Mouse (Mus musculus) frontal cortex, postnatal 10 days (tissue): ENCODE measurements at regions not wholly inside any gene's neighbourhood (a gene's known extent, or its start where the extent isn't known, plus 50 kb on each side); places are given as distances from the start of the nearest gene placed in this dataset.

Experiments used
- DNase-seq, 2 experiments: peaks; one replicate each; pipeline ENCODE4 v3.0.0; 2022; ENCODE audit warnings: low spot score in 2 of 2, mixed read lengths in 1 of 2

GRCm38 (mm10) chr9:47346527-47347111 lies 183.4 kb upstream of the Cadm1 start:
- DNase-seq: no peak

GRCm38 (mm10) chr9:47350301-47350700 lies 179.7 kb upstream of the Cadm1 start:
- DNase-seq: no peak

DNA sequence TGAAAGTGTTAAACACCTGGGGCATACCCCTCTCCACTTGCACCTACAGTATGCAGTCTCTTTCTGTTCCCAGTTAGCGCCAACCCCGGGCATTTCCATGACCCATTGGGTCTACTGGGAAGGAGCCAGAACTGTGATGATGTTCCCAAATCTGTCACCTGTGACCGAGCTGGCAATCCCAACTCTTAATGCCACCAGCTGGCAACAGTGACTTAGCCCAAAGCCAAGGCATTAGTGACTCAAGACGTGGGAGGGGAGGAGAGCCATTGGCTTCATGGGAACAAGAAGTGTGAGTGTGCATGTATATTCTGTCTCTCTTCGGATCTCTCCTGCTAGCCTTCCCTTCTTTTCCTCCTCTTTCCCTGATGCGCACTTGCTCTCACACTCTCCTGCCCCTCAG lies 178.9 kb upstream of the Cadm1 start:
- no peak for DNase-seq

DNA sequence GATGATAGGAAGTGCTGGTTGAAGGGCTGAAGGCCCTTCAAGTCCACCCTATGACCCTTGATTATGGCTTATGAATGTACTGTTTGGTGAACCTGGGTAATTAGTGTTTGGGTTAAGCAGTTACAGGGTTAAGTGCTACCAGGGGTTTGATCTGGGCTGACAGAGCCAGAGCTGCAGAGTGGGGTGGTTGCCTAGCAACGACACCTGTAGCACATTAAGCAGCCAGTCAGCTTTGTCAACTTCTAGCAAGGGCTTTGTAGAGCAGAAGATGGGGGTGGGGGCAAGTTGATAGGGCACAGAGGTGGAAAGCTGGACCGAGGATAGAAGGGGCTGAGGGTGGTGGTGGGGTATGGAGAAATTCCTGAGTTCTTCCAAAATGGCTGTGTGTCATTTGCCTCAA lies 177.0 kb upstream of the Cadm1 start:
- DNase-seq: no peak

DNA sequence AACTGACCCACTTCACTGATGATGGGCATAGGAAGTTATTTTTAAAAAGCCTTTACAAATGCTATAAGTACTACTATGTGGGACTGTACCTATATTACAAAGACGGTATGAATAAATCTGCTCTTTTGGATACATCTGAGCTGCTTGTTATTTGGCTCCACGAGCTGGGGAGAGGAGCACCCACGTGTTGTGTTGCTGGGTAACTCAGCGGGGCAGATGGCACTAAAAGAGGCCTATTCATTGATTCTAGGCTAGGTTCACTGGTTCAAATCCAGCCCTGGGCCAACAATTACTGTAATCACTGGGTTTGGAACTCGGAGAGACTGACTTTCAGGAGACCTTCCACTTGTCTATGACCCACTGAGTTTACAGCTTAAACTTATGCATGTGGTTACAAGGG lies 176.0 kb upstream of the Cadm1 start:
- DNase-seq: no peak

DNA sequence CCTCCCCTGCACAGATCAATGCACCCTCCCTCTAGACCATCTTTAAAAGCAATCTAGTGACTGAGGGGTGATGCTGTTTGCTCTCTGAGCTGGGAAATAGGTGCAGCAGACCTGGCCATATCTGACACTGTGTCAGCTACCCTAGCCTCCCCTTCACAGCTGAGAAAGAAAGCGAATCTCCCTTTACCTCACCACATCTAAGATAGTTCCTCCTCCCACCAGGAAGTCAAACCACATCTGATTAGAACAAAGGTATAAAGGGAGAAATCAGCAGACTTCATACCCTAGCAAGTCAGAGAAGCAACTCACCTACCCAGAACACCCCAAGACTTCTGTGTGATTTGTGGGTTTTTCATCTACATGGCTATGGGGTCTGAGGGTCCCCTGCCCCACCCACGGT lies 175.6 kb upstream of the Cadm1 start:
- DNase-seq: no peak

GRCm38 (mm10) chr9:47354866-47355265 lies 175.1 kb upstream of the Cadm1 start:
- peak in 1 of 2 experiments; percentile 21 for DNase-seq

GRCm38 (mm10) chr9:47357756-47358399 lies 172.1 kb upstream of the Cadm1 start:
- peak; percentile 47 to 58 for DNase-seq

DNA sequence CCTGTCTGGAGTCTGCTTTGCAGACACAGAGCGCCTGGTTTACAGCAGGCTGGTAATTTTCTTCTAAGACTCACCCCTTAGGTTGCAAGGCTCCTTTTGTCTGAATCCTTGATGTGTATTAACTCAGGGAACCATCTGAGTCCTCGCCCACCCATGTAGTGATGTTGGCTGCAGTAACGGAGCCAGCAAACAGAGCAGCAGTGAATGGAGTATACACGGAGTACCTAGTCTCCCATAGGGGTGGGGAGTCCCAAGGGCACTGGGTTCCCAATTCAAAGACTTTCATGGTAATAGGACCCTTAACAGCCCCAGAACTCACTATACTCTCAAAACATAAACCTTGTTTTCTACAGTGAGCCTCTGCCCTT lies 171.6 kb upstream of the Cadm1 start:
- DNase-seq: no peak

DNA sequence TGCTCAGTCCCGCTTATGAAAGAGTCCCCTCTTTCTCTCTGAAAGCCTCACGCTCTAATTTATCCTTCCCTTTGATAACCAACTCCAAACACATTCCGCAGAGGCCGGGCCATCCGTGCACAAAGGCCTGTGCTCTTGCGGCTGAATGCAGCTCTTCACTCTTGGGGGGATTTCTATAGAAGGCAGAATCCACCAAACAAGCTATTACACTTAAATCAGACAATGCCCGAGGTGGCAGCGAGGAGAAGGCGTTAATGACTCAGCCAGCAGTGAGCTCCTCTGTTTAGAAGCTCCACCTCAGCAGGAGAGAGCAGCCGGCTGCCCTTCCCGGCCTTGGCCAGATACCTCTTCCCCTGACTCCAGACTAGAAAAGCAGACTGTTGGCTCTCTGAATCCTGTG lies 166.9 kb upstream of the Cadm1 start:
- DNase-seq: no peak

DNA sequence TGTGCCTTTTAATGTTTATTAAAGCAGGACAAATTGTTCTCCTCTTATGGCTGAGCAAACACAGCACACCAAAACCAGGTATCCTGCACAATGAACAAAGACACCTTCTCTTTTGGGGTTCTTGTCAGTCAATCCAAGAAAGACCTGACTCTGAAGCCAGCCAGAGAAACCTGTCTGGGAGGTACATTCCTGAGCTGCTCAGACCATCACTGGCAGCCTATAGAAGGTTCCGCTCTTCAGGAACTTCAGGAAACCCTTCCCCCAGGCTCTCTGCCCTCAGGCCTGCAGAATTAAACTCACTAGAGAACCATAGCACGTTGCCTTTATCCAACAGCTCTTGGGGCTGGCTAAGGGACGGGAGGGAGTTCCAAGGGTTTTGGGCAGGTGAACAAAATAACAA lies 165.2 kb upstream of the Cadm1 start:
- DNase-seq: no peak

DNA sequence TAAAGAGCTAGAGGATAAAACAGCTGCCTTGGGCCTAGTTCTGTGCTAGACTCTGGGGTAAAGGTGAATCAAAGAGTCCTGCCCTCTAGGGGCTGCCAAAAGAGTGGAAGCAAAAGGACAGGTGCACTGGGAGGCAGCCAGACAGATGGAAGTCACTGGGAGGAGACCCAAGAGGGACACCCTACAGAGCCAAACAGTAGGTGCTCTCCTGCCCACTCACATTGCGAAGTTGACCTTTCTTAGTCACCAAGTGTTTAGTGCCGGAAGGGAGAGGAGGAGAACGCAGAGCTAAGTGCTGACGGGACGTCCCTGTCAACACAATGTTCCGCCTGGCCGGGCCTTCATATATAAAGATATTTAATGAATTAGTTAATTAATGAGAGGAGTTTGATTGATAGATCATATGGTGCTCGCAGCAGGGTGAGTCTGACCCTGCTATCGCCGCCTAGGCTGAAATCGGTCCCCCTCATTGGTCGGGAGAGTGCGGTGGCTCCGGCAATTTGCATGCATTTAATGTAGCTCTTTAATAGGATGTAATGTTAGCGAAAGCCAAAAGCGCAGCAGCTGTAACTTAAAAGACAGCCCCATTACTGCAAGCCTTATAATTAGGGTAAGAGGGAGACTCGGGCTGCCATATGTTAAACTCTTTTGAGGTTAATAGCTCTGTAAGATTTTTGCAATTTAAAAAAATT lies 162.6 kb upstream of the Cadm1 start:
- DNase-seq: no peak

DNA sequence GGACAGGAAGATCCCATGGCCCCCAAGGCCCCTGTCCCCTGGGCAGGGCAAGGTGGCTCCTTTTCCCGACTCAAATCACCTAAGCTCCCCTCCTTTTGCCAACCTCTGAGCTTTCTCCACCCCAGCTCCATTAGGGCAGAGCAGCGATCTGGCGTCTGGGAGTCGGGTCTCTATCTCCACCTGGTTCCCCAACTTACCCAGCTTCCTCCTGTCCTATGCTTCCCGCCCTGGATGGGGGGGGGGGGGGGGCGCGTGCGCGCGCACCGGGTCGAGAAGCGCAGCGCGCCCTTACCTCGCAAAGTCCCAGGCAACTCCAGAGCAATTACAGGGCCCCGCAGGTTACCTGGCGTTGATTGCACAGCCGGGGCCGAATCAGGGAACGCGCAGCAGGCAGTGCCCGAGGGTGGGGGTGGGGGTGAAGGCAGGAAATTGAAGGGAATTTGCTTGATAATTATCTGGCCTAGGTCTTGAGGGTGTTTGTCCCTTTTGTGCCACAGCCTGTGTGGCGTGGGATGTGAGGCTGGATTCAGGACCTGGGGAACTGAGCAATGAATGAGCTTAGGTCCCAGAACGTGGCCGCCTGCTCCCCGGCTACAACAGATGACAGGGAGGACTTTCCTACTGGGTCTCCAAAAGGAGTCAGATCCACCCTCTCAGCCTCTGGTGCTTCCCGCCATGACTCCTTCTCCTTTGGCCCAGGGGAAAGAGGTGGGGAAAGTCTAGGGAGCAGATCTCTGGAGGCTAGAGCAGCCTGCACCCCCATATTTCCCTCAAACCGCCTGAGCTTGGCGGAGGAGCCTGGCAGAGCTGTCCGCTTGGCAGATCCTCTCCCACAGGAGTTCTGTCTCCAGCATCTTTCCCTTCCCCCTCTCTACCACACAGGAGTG lies 161.7 kb upstream of the Cadm1 start:
- DNase-seq: no peak

DNA sequence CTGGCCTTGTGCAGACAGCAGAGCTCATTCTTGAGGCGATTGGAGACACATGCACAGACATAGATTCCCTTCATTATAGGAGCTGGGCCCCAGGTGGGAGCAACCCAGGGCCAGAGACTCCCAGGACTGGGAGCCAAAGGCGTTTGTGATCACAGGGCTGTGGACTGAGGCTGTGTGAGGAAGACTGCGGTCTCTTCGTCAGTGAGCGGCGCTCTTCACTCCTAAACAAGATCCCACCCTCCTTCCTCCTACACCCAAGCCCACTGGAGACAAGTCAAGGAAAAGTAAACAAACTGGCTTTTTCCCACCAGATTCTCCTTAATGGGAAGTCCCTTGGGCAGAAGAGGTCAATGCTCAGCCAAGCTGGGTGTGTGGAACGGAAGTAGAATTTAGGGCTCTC lies 157.7 kb upstream of the Cadm1 start:
- no peak for DNase-seq

DNA sequence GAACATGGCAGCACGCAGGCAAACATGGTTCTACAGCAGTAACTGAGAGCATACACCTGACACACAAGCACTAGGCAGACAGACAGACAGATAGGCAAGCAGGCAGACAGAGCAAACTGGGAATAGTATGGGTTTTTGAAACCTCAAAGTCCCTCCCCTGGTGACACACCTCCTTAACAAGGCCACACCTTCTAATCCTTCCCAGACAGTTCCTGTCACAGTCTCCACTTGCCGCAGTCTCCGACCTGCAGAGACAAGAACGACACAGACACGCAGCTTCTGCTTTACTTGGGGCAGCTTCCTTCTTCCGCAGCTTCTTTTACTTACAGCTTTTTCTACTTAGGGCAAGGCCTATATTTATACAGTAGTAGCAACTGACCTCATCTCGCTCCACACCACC lies 155.9 kb upstream of the Cadm1 start:
- DNase-seq: no peak

GRCm38 (mm10) chr9:47376645-47377044 lies 153.3 kb upstream of the Cadm1 start:
- no peak for DNase-seq

GRCm38 (mm10) chr9:47378541-47378940 lies 151.4 kb upstream of the Cadm1 start:
- no peak for DNase-seq

DNA sequence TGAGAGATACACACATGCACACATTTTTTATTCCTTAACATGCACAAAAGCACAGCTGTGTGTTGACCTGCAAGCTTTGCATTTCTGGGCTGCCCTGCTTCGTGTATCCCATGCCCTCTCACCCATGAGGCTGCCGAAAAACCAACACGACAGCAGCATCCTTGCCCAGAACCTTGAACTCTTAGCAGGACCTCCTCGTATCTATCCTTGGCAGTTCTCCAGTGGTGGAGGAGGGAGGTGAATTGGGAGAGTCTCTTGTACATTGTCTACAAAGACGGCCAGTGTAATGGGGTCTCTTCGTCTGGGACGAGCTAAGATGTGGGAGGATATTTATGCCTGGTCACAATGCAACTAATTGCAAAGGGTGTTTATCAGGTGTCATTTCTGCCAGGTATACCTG lies 149.6 kb upstream of the Cadm1 start:
- DNase-seq: no peak

GRCm38 (mm10) chr9:47384185-47384854 lies 145.7 kb upstream of the Cadm1 start:
- DNase-seq: no peak

- DNase-seq: no peak
These were observed 143.3 kb upstream of the Cadm1 start for GRCm38 (mm10) chr9:47386646-47387045.

GRCm38 (mm10) chr9:47387221-47387620 lies 142.8 kb upstream of the Cadm1 start:
- no peak for DNase-seq
